Mouse (Mus musculus) cerebellum, adult 11 months (tissue): ENCODE measurements around the gene Caap1.

ENCODE experiments used
- DNase-seq: peaks from one replicate; pipeline ENCODE4 v3.0.0; 2022

The Caap1 gene

GRCm38 (mm10) chr4:94476749-94477399, 79.7 kb downstream of the Caap1 start:
- no peak for DNase-seq

GRCm38 (mm10) chr4:94473286-94473685, 83.3 kb downstream of the Caap1 start:
- DNase-seq: no peak

- no peak for DNase-seq
Measured at GRCm38 (mm10) chr4:94459424-94459823, 97.2 kb downstream of the Caap1 start.

GRCm38 (mm10) chr4:94454857-94455256, 101.7 kb downstream of the Caap1 start:
- no peak for DNase-seq
